ENCODE assay signal across 16 mouse cellular contexts in the genomic region with DNA sequence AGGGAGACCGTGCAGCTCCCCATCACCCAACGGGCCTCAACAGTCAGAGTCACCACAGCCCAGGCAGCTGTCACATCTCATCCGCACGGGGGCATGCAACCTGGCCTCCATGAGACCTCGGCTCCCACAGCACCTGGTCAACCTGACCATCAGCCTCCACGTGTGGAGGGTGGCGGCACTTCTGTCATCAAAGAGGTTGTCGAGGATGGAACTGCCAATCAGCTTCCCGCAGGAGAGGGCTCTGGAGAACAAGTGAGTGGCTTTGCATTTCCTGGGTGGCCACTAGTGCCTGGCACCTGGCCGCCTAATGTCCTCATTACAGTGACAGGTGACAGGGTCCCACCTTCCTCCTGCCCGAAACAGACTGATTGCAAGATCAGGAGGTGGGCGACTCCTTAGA.
"Had no signal": no experiment of that assay in that cellular context is flagged by ENCODE, and none has a peak within 500 bp of the region (broad histone marks: within the 10 kb centered on the region; RNA-seq: fewer than 3 reads in every experiment).

No protein-coding gene starts in this region.

- ATAC-seq: hindbrain, postnatal 0 days; intestine, embryonic 16.5 days had no signal

- DNase-seq: gastrocnemius, adult 2 months; gastrocnemius, postnatal 10 days; gastrocnemius, postnatal 25 days; heart, adult 18-20 months; heart, postnatal 10 days; heart, postnatal 4 days; kidney, adult 11 months; kidney, adult 2 months; kidney, adult 9 months; kidney, postnatal 14 days; kidney, postnatal 36 days; layer of hippocampus, adult 9-11 months; layer of hippocampus, postnatal 36 days; left cerebral cortex, postnatal 4 days had no signal
